Mouse (Mus musculus) layer of hippocampus, adult 9-10 months (tissue): ENCODE data around the gene Myct1.

ENCODE experiments used
- DNase-seq: peaks from one replicate; pipeline ENCODE4 v3.0.0; 2022; ENCODE audit warnings: low spot score

The Myct1 gene

GRCm38 (mm10) chr10:5626268-5626667, 32.7 kb downstream of the Myct1 start:
- DNase-seq, result no peak

GRCm38 (mm10) chr10:5633672-5634200, 40.2 kb downstream of the Myct1 start:
- DNase-seq, result no peak

- peak; percentile 48 for DNase-seq
Observed at GRCm38 (mm10) chr10:5634336-5634735, 40.8 kb downstream of the Myct1 start.

- no peak for DNase-seq
Observed at GRCm38 (mm10) chr10:5637322-5637721, 43.7 kb downstream of the Myct1 start.

GRCm38 (mm10) chr10:5639112-5639511, 45.5 kb downstream of the Myct1 start, which contains the start of gene Vip:
Gene Vip, plus strand, starts transcription at chr10:5639218.
- DNase-seq, result no peak
